ENCODE assay signal across 9 mouse cellular contexts in genomic region chr1:180774664-180775063, GRCm38 (mm10). TPM values are rescaled to one million over a fixed set of nuclear protein-coding genes. Genes with fewer than 3 reads are reported as not detected.
DNase-seq lines count a peak whose midpoint lies in the region; ATAC-seq and TF ChIP-seq lines count a peak whose summit lies in the region.
"Had no signal": no experiment of that assay in that cellular context is flagged by ENCODE, and none has a peak within 500 bp of the region (broad histone marks: within the 10 kb centered on the region; RNA-seq: fewer than 3 reads in every experiment).

No protein-coding gene starts in this region.

- no peak overlapping the region for H3K4me2 ChIP-seq in limb, embryonic 11.5 days (ENCODE audit: low read depth, severe bottlenecking)

- TF ChIP-seq CTCF in bone marrow, adult 2 months (IDR thresholded peaks at IDR 0.05; ENCODE audit: control insufficient read depth, insufficient read depth, low read length), result peak; percentile 60

- WGBS in limb, embryonic 11.5 days, result 66% methylated on average over 3 of the region's 3 CpGs
- WGBS in limb, embryonic 10.5 days, result 64% methylated on average over 3 of the region's 3 CpGs
- 63% methylated on average over 3 of the region's 3 CpGs for whole genome bisulfite sequencing in bone marrow, adult 2 months

- H3K36me3 ChIP-seq in limb, embryonic 11.5 days (ENCODE audit: control insufficient read depth, insufficient read depth, low read length), result no peaks in the 10 kb centered on the region
- H3K36me3 ChIP-seq in limb, embryonic 10.5 days, result no peaks in the 10 kb centered on the region

- no peak overlapping the region for H3K27ac ChIP-seq in limb, embryonic 11.5 days (replicated peaks; ENCODE audit: low read depth, low read length)
- no peak overlapping the region for H3K27ac ChIP-seq in limb, embryonic 10.5 days
- H3K27ac ChIP-seq in bone marrow, adult 2 months (ENCODE audit: control insufficient read depth, insufficient read depth, low read depth, low read length, poor library complexity), result no peak overlapping the region

- DNase-seq in CD4-positive, CD25-positive, alpha-beta regulatory T cell, adult 2 months (ENCODE audit: low read depth, low spot score), result peak; percentile 79
- DNase-seq in limb, embryonic 11.5 days (ENCODE audit: low spot score), result peak; percentile 73
- no peak for DNase-seq in limb, embryonic 10.5 days (ENCODE audit: low spot score)
- peak; percentile 29 to 50 for DNase-seq in natural killer cell, adult 2 months (ENCODE audit: low spot score in 2 of 2)
- no peak for DNase-seq in urinary bladder, postnatal 25 days (ENCODE audit: low spot score)

- peaks cover 3% of the 10 kb centered on the region; the same call in 1 of the 2 replicates for H3K4me1 ChIP-seq in limb, embryonic 11.5 days (ENCODE audit: control insufficient read depth, insufficient read depth, low read length)
- H3K4me1 ChIP-seq in limb, embryonic 10.5 days, result peaks cover 24% of the 10 kb centered on the region
- peaks cover 3% of the 10 kb centered on the region for H3K4me1 ChIP-seq in bone marrow, adult 2 months (ENCODE audit: control insufficient read depth, insufficient read depth, low read length)

- H3K9me3 ChIP-seq in limb, embryonic 11.5 days (ENCODE audit: control insufficient read depth, low read length), result no peaks in the 10 kb centered on the region
- H3K9me3 ChIP-seq in limb, embryonic 10.5 days (replicated peaks), result no peaks in the 10 kb centered on the region

- H3K4me3 ChIP-seq in limb, embryonic 11.5 days (ENCODE audit: low read depth, low read length), result no peak overlapping the region
- H3K4me3 ChIP-seq in limb, embryonic 10.5 days, result no peak overlapping the region
- H3K4me3 ChIP-seq in bone marrow, adult 2 months (replicated peaks; ENCODE audit: control insufficient read depth, low read depth, low read length), result no peak overlapping the region
- H3K4me3 ChIP-seq: myocyte had no signal

- no peaks in the 10 kb centered on the region for H3K27me3 ChIP-seq in limb, embryonic 11.5 days (ENCODE audit: control insufficient read depth, insufficient read depth, low read length)
- H3K27me3 ChIP-seq in limb, embryonic 10.5 days (ENCODE audit: low read depth, poor library complexity, severe bottlenecking), result peaks cover 3% of the 10 kb centered on the region; the same call in 1 of the 2 replicates

- ATAC-seq in CD4-positive, CD25-positive, alpha-beta regulatory T cell, adult 4 months, result no peak
- ATAC-seq in limb, embryonic 11.5 days (ENCODE audit: insufficient number of reproducible peaks, low FRiP score, low TSS enrichment, low read depth), result no peak
- ATAC-seq in activated CD4-positive, CD25-positive, alpha-beta regulatory T cell, adult 4 months, result no peak

- H3K9ac ChIP-seq in limb, embryonic 11.5 days (ENCODE audit: low read length), result no peak overlapping the region

- no peak for TF ChIP-seq POLR2A in bone marrow, adult 2 months (IDR thresholded peaks at IDR 0.05; ENCODE audit: borderline replicate concordance, control insufficient read depth, low read depth, low read length)

RNA-seq across cellular contexts. Expression of gene H3f3a, which starts 39.1 kb away (rescaled TPM):
- 100 to 1,000 TPM; 579 to 648 TPM for polyA plus RNA-seq in CD4-positive, CD25-positive, alpha-beta regulatory T cell, adult 4 months (2017; shearing (Covaris generic))
- 3,717 and 3,908 TPM in 2 replicates for polyA plus RNA-seq in limb, embryonic 11.5 days (2014; fragmentation: Nextera tagmentation; extraction: Ambion mirVana)
- 2,611 and 2,929 TPM in 2 replicates for polyA plus RNA-seq in limb, embryonic 10.5 days (2016; fragmentation: Nextera tagmentation; extraction: Ambion mirVana)
- polyA plus RNA-seq in bone marrow, adult 2 months (2011; ENCODE audit: insufficient read depth, insufficient read length, low replicate concordance, missing spikeins), result 682 and 801 TPM in 2 replicates
- polyA plus RNA-seq in activated CD4-positive, CD25-positive, alpha-beta regulatory T cell, adult 4 months (2017; shearing (Covaris generic)), result 100 to 1,000 TPM; 737 to 878 TPM

RNA-seq across cellular contexts. Expression of gene Acbd3, which starts 48.8 kb away (rescaled TPM):
- polyA plus RNA-seq in CD4-positive, CD25-positive, alpha-beta regulatory T cell, adult 4 months (2017; shearing (Covaris generic)), result 10 to 100 TPM; 11.2 to 16.1 TPM
- 22.5 and 24.7 TPM in 2 replicates for polyA plus RNA-seq in limb, embryonic 11.5 days (2014; fragmentation: Nextera tagmentation; extraction: Ambion mirVana)
- polyA plus RNA-seq in limb, embryonic 10.5 days (2016; fragmentation: Nextera tagmentation; extraction: Ambion mirVana), result 17.0 and 19.2 TPM in 2 replicates
- polyA plus RNA-seq in bone marrow, adult 2 months (2011; ENCODE audit: insufficient read depth, insufficient read length, low replicate concordance, missing spikeins), result 11.7 and 16.1 TPM in 2 replicates
- polyA plus RNA-seq in activated CD4-positive, CD25-positive, alpha-beta regulatory T cell, adult 4 months (2017; shearing (Covaris generic)), result 10 to 100 TPM; 11.5 to 11.9 TPM

Comparison
In these comparisons a context has a peak if more than half of its experiments do, and no peak if none do; other contexts are left out.
1. DNase-seq: peak in CD4-positive, CD25-positive, alpha-beta regulatory T cell, adult 2 months (single experiment), limb, embryonic 11.5 days (single experiment) and natural killer cell, adult 2 months (2 of 2); none in limb, embryonic 10.5 days (single experiment) and urinary bladder, postnatal 25 days (single experiment).